Mouse (Mus musculus) forebrain, embryonic 14.5 days (tissue): ENCODE measurements around the gene Tnk2. TPM values are rescaled to one million over a fixed set of nuclear protein-coding genes. Genes with fewer than 3 reads are reported as not detected.
A peak's percentile ranks its signal among the peaks of the same experiment; 100 is the strongest.

Source experiments
- ATAC-seq: fragments of 200-750 bp; cut with Nextera tagmentation; 2 replicates; pipeline ENCODE4 v1.8.0; 2017; ENCODE audit warnings: mild to moderate bottlenecking, moderate library complexity
- DNase-seq: peaks from one replicate; pipeline ENCODE4 v3.0.0-alpha.2; 2015; ENCODE audit warnings: low spot score
- H3K27ac ChIP-seq: fragments of 300-500 bp; sonication (generic); 2 replicates; pipeline ENCODE4 v1.5.1; 2014; ENCODE audit warnings: low read depth, mild to moderate bottlenecking, control low read depth, low read length, moderate library complexity
- H3K27me3 ChIP-seq: fragments of 300-500 bp; sonication (generic); replicated peaks from 2 replicates; pipeline ENCODE4 v1.6.1; 2014; ENCODE audit warnings: low read length, control low read depth, mixed read lengths; ENCODE audit not compliant: control insufficient read depth, insufficient read depth
- H3K36me3 ChIP-seq: fragments of 300-500 bp; sonication (generic); 2 replicates; pipeline ENCODE4 v1.6.1; 2014; ENCODE audit warnings: low read length, control low read depth; ENCODE audit not compliant: control insufficient read depth, insufficient read depth
- H3K4me1 ChIP-seq: fragments of 300-500 bp; sonication (generic); 2 replicates; pipeline ENCODE4 v1.6.1; 2014; ENCODE audit warnings: antibody characterized with exemption, low read length, control low read depth; ENCODE audit not compliant: control insufficient read depth, insufficient read depth
- H3K4me2 ChIP-seq: fragments of 300-500 bp; sonication (generic); 2 replicates; pipeline ENCODE4 v1.6.1; 2014; ENCODE audit warnings: mild to moderate bottlenecking, control low read depth, low read length
- H3K4me3 ChIP-seq: fragments of 300-500 bp; sonication (generic); 2 replicates; pipeline ENCODE4 v1.5.1; 2014; ENCODE audit warnings: low read depth, low read length, control low read depth
- H3K9ac ChIP-seq: fragments of 300-500 bp; sonication (generic); 2 replicates; pipeline ENCODE4 v1.6.1; 2014; ENCODE audit warnings: mild to moderate bottlenecking, low read length, control low read depth, moderate library complexity
- H3K9me3 ChIP-seq: fragments of 300-500 bp; sonication (generic); replicated peaks from 2 replicates; pipeline ENCODE4 v1.6.1; 2016; ENCODE audit warnings: low read length, control low read depth, mixed read lengths; ENCODE audit not compliant: control insufficient read depth
- WGBS: fragments of 180-500 bp; shearing (Covaris S2); extraction: QIAGEN DNeasy Blood & Tissue Kit; methylation state at CpG from one replicate; pipeline ENCODE4 v1.1.7; 2014; 5-methylcytosine and 5-hydroxymethylcytosine counted together
- polyA plus RNA-seq: library from polyadenylated mRNA; unstranded; fragments of >200 nt; fragmentation: Nextera tagmentation; extraction: Ambion mirVana; gene quantifications from 2 replicates; pipeline ENCODE4 v1.2.1, GENCODE M21; 2014

Gene Tnk2
- polyA plus RNA-seq: 11.2 and 13.1 TPM in 2 replicates

DNA sequence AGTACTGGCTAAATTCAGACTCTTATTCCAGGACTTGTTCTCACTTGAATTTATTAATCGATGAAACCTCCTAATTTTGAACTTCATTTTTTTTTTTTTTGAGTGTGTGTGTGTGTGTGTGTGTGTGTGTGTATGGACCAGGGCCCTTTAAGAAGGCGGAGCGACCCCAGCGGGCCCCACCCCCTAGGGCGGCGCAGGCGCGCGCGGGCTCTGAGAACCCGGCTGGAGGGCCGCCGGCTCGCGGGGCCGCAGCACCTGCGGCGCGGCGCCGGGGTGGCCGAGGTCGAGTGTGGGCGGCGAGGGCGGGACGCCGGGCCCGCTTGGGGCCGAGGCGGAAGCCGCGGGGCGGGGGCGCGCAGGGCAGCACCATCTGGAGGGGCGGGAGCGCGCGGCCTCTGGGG lies at the start of gene Tnk2:
Tnk2 (plus strand) TSS at position 214 of the 401 bp plus-strand sequence.
- WGBS: under 1% methylated on average over 26 of the region's 40 CpGs
- no peaks in the 10 kb centered on the region for H3K36me3 ChIP-seq
- peak within 1 kb of the TSS; percentile 89 for H3K4me3 ChIP-seq
- H3K9me3 ChIP-seq: no peaks in the 10 kb centered on the region
- H3K4me1 ChIP-seq: peaks cover 20% of the 10 kb centered on the region
- H3K27ac ChIP-seq: peak within 1 kb of the TSS; percentile 86
- DNase-seq (peak; percentile 92), ATAC-seq (peak; percentile 89)
- peak within 1 kb of the TSS; percentile 72 for H3K4me2 ChIP-seq
- peak within 1 kb of the TSS; percentile 91 for H3K9ac ChIP-seq
- H3K27me3 ChIP-seq: no peaks in the 10 kb centered on the region

GRCm38 (mm10) chr16:32593916-32594315 lies 49.8 kb upstream of the Tnk2 start:
- DNase-seq: no peak
- ATAC-seq: no peak
- no peaks in the 10 kb centered on the region for H3K27me3 ChIP-seq

GRCm38 (mm10) chr16:32594701-32595100 lies 49.0 kb upstream of the Tnk2 start:
- no peak overlapping the region for H3K4me3 ChIP-seq
- H3K4me2 ChIP-seq: no peak overlapping the region
- H3K4me1 ChIP-seq: no peaks in the 10 kb centered on the region
- no peaks in the 10 kb centered on the region for H3K27me3 ChIP-seq
- no peaks in the 10 kb centered on the region for H3K36me3 ChIP-seq
- DNase-seq: no peak
- no peak overlapping the region for H3K27ac ChIP-seq
- ATAC-seq: no peak
- no peaks in the 10 kb centered on the region for H3K9me3 ChIP-seq
- H3K9ac ChIP-seq: no peak overlapping the region
- 90% methylated on average over 5 of the region's 5 CpGs for WGBS

More at GRCm38 (mm10) chr16:32593916-32594315, 49.8 kb upstream of the Tnk2 start:
- Histone ChIP-seq H3K4me1 (no peaks in the 10 kb centered on the region), H3K27ac (no peak overlapping the region), H3K9ac (no peak overlapping the region), H3K4me2 (no peak overlapping the region), H3K36me3 (no peaks in the 10 kb centered on the region), H3K9me3 (no peaks in the 10 kb centered on the region), H3K4me3 (no peak overlapping the region)
- WGBS: 81% methylated on average over 5 of the region's 5 CpGs

DNA sequence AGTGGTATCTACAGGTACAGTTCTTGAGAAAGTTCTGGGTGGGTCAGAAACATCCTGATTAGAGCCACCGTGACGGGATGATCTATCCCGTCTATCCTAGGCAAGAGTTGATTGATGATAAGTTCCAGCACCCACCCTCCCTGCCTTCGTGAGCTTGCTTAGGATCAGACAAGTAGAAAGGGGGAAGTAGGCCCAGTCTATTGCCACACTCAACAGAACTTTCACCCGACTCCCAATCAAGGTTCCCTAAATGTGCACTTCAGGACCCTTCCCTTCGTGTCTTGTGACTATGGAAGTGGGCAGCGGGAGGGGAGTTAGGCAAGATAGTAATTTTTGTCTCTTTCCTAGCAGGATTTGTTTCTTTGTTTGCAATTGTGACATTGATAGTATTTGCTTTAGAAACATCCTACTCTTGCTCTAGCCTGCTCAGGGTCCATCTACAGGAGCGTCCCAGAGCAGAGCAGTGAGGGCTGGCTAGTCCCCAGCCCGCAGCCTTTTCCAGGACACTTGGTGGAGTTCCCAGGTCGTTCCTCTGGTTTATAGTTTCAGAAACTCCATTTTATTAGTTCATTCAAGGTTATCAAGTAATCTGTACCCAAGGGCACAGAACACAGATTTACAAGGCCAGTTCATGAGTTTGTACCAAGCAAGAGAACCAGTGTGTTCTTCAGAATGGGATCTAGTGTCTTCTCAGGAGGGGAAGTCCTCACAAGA lies 48.4 kb upstream of the Tnk2 start:
- H3K4me1 ChIP-seq: no peaks in the 10 kb centered on the region
- DNase-seq: no peak
- H3K27me3 ChIP-seq: no peaks in the 10 kb centered on the region
- H3K4me2 ChIP-seq: no peak overlapping the region
- H3K36me3 ChIP-seq: no peaks in the 10 kb centered on the region
- no peak overlapping the region for H3K27ac ChIP-seq
- no peak overlapping the region for H3K4me3 ChIP-seq
- 92% methylated on average over 10 of the region's 10 CpGs for WGBS
- no peaks in the 10 kb centered on the region for H3K9me3 ChIP-seq
- no peak overlapping the region for H3K9ac ChIP-seq
- no peak for ATAC-seq

DNA sequence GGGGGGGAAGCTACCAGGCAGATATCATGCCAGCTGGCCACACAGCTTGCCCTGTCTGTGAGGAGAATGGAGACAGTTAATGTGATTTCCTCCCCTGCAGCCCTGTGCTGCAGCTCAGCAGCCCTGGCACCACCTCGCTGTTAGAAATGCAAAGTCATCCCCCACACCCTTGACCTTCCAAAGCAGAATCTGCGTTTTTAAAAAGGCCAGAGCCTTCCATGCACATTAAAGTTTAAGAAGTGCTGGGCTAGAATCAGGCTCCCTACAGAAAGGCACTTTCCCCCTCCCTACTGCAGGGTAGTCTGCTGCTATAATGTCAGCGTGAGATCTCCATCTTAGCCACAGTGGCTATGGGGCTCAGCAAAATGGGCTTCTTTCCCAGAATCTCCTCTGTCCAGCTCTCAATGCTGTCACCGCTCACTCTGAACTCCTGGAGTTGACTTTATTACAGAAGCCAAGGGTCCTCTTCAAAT lies 45.7 kb upstream of the Tnk2 start:
- Histone ChIP-seq H3K4me1 (no peaks in the 10 kb centered on the region), H3K36me3 (no peaks in the 10 kb centered on the region), H3K27ac (no peak overlapping the region), H3K9me3 (no peaks in the 10 kb centered on the region), H3K4me2 (no peak overlapping the region), H3K4me3 (no peak overlapping the region), H3K9ac (no peak overlapping the region), H3K27me3 (no peaks in the 10 kb centered on the region)
- peak; percentile 46 for DNase-seq
- WGBS: 50% methylated on average over 4 of the region's 4 CpGs
- no peak for ATAC-seq

DNA sequence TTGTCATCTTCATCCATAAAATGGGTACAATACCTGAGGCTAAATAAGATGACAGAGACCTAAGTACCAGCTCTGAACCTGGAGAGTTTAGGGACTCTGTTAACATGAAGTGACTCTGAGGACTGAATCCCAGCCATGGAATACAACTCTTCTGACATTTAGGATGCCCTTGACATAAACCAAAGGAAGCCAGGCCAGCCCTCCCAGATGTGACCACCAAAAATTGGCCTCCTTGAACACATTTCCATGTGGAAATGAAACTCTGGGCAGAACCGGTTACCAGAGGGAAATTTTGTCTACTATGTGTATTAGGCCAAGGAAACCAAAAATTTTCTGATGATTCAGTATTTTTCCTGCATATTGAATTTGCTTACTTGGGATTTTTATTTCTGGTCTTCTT lies 44.5 kb upstream of the Tnk2 start:
- Histone ChIP-seq H3K4me1 (no peaks in the 10 kb centered on the region), H3K9me3 (no peaks in the 10 kb centered on the region), H3K4me2 (no peak overlapping the region), H3K27ac (no peak overlapping the region), H3K27me3 (no peaks in the 10 kb centered on the region), H3K4me3 (no peak overlapping the region), H3K9ac (no peak overlapping the region), H3K36me3 (no peaks in the 10 kb centered on the region)
- 87% methylated on average over 1 of the region's 1 CpGs for WGBS
- ATAC-seq: no peak
- no peak for DNase-seq

DNA sequence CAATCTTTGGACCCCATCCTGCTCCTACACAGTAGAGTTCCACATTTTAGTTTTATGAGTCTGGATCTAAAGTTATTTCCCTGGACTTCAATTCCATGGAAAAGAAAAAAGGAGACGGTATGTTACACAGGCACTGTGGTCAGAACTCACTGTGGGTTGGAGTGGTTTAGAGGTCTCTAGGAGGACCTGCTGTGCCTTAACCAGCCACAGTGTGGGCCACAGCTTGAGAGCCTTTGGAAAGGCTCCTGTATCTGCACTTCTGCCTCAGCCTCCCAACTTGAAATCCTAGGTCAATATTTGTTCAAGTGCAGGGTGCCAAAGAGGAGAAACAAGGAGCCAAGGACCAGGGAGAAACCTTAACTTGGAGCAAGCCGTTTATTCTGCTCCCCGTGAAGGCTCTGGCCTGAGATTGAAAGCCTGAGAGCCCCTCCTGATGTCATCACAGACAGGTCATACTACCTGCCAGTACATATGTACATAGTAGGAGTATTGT lies 41.4 kb upstream of the Tnk2 start:
- Histone ChIP-seq H3K4me1 (no peaks in the 10 kb centered on the region), H3K27ac (no peak overlapping the region), H3K36me3 (no peaks in the 10 kb centered on the region), H3K4me3 (no peak overlapping the region), H3K27me3 (no peaks in the 10 kb centered on the region), H3K9ac (no peak overlapping the region), H3K9me3 (no peaks in the 10 kb centered on the region), H3K4me2 (no peak overlapping the region)
- WGBS: 94% methylated on average over 3 of the region's 3 CpGs
- DNase-seq: no peak
- ATAC-seq: no peak

- Histone ChIP-seq H3K36me3 (no peaks in the 10 kb centered on the region), H3K4me3 (no peak overlapping the region), H3K9me3 (no peaks in the 10 kb centered on the region), H3K27me3 (no peaks in the 10 kb centered on the region), H3K9ac (0 out of 2 replicates have a peak overlapping the region, but pooled peaks have one; percentile 49), H3K27ac (no peak overlapping the region), H3K4me1 (peaks cover 9% of the 10 kb centered on the region), H3K4me2 (peak overlapping the region; percentile 68; the same call in 1 of the 2 replicates)
- no peak for ATAC-seq
- 70% methylated on average over 7 of the region's 7 CpGs for WGBS
- DNase-seq: peak; percentile 2
These were observed 35.9 kb upstream of the Tnk2 start for GRCm38 (mm10) chr16:32607562-32608343.
